Mouse (Mus musculus) urinary bladder, postnatal 14 days (tissue): ENCODE results near the gene Agk.

ENCODE experiments used
- DNase-seq: peaks from one replicate; pipeline ENCODE4 v3.0.0; 2021; ENCODE audit warnings: low spot score

The Agk gene

DNA sequence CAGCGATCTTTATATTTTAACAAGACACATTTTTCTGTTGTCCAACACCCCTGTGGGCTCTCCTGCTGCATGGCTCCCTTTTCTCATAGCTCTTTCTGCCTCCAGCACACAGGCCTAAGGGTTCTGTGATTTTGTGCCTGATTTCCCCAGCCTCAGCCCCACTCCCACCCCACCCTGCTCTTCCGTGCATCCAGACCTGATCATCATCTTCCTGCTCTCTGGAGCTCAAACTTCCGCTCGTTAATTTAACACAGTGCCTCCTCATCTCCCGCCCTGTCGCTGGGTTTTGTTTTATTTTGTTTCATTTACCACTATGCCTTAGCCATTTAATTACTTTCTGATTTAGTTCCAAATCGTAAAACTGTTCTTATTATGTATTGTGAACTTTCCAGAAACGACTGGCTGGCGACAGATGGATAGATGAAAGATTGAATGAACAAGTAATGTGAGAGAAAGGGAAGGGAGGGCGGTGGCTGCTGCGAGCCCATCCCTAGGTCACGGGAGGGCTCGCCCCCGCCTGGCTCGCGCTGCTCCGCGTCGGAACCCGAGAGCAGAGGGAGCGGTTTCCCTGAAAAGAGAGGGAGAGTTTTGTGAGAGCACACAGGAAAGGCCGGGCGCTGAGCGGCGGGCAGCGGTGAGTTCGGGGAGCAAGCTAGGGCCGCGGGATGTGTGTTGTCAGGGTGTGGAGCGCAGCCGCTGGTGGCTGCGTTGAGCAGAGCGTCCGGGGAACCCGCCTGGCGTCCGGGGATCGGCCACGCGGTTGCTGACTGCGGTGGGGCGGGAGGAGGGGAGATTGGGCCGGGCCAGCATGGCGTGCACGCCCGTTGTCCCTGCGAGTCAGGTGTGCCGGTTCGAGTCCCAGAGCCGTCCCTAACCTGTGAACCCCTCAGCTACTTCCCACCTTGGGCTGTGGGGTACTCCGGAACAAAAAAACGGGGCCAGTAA is at the start of gene Agk:
Agk (plus strand) TSS at position 276 of the 945 bp plus-strand sequence.
- peak; percentile 68 for DNase-seq

DNA sequence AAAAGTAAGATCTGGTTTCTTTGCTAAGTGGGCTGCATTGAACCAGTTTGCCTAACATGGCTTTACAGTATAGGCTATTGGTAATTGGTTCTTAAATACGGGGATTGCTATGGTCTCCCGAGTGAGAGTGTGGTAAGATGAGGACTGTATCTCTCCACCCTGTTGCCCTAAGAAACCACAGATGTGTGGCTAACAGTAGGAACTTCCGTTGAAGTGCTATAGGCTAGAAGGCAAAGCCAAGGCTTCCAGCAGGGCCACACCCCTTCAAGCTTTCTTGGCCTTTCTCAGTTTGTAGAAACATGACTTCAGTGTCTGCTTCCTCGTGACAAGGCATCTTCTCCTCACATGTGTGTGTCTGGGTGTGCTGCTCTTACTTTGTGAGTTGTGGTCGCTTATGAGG is 24.3 kb upstream of the Agk start:
- no peak for DNase-seq

DNA sequence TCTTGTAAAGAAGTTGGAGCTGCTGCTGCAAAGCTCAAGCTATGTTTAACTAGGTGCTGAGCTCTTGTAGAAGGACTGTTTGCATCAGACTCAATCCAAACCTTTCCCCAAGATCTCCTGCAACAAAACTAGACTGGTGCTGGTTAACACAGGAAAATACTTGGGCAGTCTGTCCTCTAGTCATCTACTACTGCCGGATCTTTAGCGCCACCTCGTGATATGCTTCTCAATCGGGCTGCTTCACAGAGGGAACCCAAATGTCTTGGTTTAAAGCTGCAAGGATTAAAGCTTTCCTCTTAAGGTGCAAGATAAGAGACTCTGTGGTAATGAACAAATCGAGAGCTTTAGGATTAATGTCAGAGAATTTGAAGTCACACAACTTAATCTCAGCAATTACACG is 21.6 kb upstream of the Agk start:
- peak; percentile 50 for DNase-seq

DNA sequence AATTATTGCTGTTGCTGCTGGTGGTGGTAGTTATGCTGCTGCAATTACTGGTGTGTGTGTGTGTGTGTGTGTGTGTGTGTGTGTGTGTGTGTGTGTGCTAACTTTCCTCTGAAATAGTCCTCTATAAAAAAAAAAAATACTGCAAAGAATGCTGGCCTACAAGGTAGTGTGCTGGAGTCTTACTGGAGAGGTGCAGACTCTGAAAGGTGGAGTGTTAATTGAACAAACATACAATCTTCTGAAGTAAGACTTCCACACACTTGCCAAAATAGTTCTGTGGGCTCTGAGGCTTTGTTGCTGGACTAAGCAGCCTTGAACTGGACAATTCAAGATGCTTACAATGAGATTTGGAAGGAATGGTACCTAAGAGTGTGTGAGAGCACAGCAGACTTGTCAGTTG is 20.0 kb upstream of the Agk start:
- DNase-seq, result no peak

DNA sequence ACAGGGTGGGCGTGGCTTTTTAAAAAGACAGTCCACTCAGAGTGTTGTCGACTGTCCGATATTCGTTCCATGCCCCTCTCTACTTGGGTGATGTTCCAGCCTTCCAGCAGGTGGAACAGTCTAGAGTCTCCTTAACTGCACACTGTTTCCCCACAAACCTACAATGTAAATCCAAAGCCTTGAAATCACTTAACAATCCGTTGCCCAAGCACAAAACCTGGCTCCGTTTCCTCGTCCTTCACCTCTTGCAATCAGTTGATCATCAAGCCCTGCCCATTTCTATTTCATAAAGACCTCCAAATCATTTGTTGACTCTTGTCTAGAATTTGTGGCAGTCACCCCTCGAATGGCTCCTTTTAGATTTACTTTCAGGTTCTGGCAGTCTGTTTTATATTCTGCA is 1.4 kb downstream of the Agk start:
- DNase-seq, result no peak

DNA sequence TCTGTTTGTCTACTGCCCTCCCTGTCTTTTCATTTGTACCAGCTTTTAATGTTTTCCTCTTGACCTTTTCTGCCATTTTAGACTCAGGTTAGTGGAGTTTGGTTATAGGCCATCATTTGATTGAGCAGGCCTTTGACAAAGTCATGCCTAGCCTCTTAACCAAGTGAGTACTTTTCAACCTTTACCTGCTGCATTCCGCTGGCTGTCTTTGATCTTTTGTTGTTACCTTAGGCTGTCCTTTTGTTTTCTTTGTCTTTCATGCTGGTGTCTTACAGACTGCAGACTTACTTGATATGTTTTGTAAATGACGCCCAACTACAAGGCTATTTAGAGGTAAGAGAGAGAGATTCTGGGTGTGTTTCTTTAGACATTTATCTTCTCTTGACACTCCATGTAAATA is 8.5 kb downstream of the Agk start:
- no peak for DNase-seq

DNA sequence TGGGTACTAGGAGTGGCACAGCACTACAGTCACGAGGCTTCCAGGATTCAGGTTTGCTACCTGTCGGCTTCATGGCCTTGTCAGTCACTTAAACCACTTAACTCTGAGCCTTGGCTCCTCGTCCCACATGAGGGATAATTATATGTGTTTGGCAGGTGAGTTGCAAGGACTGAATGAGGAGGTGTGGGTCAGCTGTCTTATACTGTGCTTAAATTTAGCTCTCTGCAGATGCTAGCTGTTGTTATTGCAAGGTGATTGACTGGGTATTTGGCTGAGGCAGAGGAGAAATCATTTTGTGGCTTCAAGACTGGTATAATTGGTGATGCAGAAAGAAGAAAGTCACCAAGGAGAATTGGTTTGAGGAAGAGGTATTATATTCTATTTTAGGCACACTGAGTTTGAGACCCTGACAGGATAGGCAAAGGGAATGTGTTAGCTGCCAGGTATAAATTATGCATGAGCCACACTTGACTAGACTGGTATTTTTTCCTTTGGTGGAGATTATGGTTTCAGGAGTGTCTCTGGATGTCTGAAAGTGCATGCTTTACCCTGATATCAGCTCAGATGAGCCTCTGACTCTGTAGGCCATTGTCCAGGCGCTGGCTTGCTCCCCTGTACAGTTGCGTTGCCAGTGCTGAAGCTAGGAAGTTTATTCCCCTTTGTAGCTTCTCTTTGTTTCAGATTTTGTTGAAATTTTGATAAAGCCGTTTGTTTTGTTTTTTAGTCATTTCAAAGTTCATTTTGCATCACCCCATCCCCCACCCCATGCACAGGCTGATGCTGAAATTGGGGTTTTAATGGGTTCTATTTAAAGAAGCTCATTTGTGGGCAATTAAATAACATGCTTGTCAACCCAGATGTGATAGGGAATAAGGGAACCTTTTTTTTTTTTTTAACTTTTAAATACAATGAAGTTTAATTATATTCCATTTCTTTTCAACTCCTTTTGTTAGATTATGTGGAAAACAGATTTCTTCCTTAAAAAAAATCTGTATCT is 12.1 kb downstream of the Agk start:
- DNase-seq, result no peak

DNA sequence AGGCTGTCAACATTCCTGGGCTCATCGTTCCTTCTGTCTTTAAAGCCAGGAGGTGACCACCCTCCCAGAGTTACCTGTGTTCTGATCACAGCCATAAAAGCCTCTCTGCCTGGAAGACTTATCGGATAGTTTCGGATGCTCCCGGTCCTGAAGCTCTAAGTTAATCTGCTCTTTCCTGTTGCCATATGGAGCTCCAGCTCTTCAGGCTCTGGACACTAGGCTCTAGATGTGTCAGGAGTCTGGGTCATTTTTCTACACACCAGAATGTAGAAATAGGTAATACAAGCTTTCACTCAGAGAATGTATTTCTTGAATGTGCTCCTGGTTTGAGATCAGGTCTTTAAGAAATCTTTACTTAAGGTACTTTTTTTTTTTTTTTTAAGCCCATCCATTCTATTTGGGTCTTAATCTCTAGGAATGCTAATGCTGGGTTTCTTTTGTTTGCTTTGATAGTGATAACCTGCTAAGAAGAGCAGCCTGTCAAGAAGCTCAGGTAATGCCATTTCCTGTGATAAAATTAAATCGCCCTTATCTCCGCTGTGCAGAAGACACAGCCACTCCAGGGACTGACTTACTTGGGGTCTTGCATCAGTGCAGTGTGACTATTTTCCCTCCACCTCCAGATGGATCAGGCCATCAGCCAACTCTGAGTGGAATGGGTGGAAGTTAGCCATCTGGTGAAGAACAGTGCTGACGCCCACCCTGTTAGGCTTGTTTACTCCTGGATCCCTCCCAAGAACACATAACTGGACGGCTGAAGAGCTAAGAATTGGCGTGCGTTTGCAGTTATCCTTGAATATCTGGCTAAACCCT is 22.2 kb downstream of the Agk start:
- peak; percentile 45 for DNase-seq

DNA sequence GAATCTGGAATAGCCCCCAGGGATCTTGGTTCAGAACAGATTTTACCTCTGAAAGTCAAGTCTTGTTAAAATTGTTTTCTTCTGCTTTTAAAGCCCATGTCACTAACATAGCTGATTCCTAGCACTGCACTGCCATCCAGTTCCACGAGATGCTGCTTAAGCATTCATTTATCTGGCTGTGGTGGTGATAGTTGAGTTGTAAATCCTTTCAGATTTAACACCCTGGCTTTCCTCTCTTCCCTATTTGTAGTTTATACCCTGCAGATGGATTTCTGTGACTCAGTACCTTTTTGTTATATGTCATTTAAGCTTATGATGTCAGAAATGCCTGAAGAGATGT is 22.8 kb downstream of the Agk start:
- no peak for DNase-seq

DNA sequence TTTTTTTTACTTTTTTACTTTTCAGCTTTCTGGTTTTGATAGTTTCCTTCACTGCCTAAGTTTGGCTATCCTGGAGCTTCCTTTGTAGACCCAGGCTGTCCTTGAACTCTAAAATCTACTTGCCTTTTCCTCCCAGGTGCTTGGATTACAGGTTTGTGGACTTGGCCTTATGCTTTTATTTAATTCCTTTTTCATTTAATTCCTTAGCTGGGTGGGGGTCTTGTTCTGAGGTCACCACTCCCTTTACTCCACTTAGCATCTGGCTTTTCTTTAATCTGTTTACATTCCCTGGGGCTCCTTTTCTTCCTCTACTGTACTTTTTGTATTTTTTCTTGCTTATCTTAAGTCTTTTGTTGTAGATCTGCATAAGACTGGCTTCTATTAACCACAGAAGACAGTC is 25.1 kb downstream of the Agk start:
- DNase-seq, result no peak

DNA sequence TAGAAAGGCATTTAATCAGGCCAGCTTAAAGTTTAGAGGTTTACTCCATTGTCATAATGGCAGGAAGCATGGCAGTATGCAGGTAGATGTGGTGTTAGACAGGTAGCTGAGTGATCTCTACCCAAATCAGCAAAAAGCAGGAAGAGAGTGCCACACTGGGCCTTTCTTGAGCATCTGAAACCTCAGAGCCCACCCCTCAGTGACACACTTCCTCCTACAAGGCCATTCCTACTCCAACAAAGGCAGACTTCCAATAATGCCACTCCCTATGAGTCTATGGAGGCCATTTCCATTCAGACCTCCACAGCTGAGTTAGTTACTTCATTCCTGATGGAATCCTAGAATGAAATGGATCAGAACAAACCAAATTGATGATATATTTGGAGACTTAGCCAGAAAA is 25.9 kb downstream of the Agk start:
- no peak for DNase-seq

DNA sequence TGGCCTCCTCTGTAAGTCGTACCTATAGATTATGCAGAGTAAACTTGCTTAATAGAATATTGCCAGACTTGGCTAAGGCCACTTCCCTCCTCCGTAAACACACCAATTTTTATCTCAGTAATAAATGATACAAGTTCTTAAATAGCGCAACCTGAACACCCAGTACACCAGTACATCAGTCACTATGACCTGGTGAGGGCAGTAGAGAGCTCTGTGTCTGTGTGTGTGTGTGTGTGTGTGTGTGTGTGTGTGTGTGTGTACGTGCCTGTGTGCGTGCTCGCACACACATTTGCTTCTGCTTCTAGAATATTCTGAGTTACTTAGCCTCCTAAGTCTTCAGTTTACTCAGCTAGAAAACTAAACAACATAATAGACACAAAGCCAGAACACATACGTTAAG is 28.4 kb downstream of the Agk start:
- DNase-seq, result no peak

DNA sequence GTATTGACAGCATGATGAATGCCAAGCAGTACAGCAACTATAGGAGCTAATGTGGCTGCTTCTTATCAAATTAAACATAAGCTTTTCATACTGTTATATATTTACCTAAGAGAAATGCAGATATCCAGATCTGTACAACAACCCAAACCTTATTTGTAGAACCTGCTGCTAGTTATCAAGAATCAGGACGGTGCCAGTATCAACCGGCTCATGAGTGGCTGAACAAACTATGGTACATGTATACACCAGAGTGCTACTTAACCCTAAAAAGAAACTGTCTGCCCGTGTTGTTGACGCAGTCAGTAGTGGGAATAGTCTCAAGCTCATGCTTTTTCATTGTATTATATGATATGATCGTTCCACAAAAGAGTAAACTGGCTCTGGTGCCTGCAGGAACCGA is 46.1 kb downstream of the Agk start:
- DNase-seq, result no peak

DNA sequence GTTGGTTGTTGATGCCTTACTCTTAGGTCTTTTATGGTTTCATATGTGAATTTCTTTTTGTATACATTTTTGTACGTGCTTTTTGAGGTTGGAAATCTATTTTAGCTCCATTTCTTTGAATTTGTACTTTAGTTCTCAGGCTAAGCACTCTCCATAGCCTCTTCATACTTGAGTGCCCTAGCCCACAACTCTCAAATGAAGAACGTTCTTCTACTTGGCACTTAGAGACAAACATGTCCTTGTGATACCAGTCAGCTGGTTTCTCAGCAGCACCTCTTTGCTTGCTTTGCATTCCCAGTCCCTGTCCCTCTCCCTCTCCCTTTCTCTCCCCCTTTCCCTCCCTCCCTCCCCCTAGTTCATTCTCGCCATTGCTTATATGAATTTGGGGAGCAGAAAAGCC is 55.2 kb downstream of the Agk start:
- no peak for DNase-seq

DNA sequence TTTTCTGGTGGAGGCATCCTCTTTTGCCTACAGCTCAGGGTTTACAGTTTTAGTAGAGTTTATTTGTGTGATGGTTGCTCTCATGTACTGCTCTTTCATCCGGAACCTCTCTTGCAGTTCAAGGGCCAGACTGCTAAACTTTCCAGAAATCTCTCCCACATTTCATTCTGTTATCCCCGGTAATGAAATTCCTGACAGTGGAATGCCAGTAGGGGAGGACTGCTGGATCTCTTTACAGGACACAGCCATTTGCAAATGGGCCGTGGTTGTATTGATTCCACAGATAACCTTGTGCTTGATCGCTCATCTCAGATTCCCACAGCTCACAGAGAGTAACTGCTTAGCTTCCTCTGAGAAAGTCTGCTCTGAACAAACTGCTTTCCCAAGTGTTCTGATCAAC is 56.9 kb downstream of the Agk start:
- no peak for DNase-seq

DNA sequence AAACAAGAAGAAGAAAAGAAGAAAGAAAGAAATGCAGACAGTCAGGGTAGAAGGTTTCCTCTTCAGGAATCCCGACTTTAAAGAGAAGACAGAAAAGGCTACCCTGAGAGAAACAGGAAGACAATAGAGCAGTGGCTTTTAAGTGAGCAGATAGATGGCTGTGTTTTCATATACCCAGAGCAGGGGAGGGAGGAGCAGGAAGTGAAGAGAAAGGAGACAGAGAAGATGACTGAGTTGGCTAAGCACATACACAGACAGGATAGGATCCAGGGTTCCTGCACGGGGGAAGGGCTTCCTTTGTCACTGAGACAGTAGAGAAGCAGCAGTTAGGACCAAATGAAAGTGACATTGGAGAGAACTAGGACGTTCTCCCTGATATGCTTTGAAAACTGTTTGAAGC is 60.7 kb downstream of the Agk start:
- DNase-seq, result no peak

DNA sequence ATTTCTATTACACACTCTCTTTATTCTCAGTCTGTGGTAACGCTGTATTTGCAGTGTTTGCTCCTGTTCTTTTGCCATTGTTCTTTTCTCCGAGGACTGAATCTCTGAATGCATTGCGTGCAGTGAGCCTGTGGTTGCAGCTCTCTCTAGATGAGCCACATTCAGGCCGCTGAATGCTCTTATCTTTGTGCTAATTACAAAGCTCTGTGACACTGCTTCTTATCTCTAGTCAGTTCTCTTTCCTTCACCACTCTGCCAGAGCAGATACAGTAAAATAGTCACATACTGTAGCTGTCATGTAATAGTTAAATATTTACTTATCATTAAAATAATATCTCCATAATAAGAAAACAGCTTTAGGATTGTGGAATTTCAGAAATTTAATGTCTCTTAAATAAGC is 63.7 kb downstream of the Agk start:
- DNase-seq, result no peak

DNA sequence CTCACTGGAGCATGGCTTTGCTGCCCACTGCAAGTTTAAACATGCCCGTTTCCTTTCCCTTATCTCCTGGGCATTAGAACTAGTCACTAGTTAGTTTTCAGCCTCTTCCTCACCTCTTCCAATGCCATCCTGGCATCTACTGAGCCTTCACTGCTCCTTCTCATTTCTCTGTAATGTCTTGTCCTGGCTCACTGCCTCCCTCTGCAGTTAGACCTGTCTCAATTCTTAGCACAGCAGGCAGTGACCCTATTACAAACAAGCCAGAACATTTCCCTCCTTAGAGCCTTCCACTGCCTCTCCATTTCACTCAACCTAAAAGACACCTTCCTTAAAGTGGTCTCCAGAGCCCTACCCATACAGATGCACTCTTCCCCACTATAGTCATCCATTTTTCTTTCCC is 66.0 kb downstream of the Agk start:
- DNase-seq, result no peak

DNA sequence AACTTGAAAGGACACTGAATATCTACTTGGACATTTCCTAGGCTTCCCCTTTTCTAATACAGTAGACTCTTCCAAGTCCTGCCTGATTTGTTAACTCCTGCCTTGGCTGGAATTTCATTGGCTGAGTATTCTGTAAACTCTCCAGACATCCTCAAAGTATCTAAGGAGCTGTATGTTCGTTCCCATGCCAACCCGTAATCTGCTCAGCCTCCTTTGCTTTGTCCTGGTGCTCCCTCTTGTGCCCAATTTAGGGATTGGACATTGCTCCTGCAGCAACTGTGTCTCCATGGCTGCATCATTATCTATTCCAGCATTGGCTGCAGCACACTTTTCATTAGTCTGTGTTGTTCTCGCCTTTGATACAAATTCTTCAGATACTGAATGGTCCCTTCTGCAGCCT is 68.2 kb downstream of the Agk start:
- peak; percentile 57 for DNase-seq

DNA sequence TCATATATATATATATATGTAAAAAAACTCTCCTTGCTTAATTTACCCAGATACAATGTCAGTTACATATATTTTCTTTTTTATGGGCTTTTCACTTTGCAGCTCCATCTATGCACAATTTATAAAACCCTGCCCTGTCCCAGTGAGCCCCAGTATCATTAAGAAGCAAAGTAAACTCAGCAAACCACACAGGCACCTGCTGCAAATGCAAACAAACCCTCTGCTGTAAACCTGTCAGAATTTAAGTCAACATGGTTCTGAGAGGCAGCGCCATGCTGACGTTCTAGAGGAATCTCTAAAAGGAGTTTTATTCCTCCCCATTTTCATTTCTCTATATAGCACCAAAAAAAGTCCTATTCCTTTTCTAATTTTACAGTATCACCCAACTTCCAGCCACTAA is 77.1 kb downstream of the Agk start:
- DNase-seq, result no peak

DNA sequence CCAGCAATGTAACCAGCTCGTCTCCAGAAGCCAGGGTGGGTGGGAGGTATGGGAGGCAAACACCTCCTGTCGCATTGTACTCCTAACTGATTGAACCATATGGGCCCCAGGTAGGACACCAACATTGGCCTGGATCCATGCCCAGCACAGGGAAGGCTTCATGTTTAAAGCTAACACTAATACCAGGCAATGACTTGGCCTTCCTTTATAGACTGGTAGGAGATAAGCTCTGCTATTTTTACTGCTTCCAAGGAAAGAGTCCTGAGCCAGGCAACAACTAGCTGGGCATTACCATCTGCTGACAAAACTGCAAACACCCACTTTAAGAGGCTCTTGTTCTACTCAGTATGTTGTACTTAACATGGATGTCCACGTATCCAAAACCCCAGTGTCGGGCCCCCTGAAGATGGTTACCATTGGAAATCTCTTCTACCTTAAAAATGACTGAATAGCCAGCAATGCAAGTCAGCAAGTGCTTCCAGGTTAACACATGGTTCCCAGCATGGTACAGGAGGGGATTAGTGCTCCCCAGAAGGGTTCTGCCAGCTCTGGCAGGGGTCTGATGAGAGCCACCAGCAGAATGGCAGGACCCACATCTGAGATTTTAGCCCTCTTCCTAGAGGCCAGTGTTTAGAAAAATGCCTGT is 78.8 kb downstream of the Agk start:
- no peak for DNase-seq

DNA sequence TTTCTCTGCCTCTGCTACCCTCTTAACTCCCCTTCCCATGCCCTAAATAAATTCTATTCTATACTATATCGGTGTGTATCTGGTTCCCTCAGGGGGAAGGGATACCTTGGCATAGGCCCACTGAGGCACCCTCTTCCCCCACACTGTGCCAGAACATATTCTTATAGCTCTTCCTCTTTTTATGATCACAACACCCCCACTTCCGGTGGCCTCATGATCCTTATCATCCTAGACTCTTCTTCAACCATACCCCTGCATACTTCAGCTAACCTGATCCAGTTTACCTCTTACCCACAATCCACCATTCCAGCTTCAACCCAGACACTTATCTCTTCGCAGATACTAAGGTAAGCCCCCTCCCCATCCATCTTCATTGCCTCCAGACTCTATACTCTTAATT is 86.1 kb downstream of the Agk start:
- DNase-seq, result no peak
